Mouse (Mus musculus): ENCODE measurements around the gene Lpo. TPM values are rescaled to one million over a fixed set of nuclear protein-coding genes. Genes with fewer than 3 reads are reported as not detected.

The Lpo gene
- polyA plus RNA-seq, 1 experiment = not detected

GRCm38 (mm10) chr11:87840676-87841075, 12.6 kb upstream of the Lpo start:
- TF ChIP-seq CTCF (IDR thresholded peaks at IDR 0.05; ENCODE audit: extremely low read depth, insufficient read length, insufficient replicate concordance, low read depth, low read length) (no peak), POLR2A (IDR thresholded peaks at IDR 0.05; ENCODE audit: low read depth, low read length) (no peak)
- WGBS = 76% methylated on average over 8 of the region's 8 CpGs
- H3K27me3 ChIP-seq (ENCODE audit: control insufficient read depth, insufficient read depth, low read length) = no peaks in the 10 kb centered on the region

DNA sequence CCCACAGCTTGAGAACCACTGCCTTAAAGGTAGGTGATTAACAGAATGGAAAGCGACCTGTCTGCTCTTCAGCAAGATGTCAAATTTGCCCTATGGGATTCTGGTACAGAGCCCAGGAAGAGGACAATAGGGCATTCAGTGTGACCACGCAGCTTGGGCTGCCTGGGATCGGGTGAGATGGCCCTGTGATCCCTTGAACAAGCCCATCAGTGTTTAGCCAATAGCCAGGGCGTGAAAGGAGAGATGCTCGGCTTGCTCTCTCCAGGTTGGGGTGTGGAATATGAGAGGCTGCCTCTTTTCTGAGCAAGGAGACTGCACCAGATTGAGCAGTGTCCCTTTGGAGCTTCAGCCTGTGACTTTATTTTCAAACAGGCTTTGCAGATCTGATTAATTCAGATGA, 6.6 kb downstream of the Lpo start:
- WGBS = 57% methylated on average over 5 of the region's 5 CpGs
- H3K27ac ChIP-seq (ENCODE audit: insufficient read depth, low read depth, low read length) = no peak overlapping the region
- TF ChIP-seq CTCF (IDR thresholded peaks at IDR 0.05; ENCODE audit: extremely low read depth, insufficient read length, insufficient replicate concordance, low read depth, low read length) = no peak
- TF ChIP-seq POLR2A (IDR thresholded peaks at IDR 0.05; ENCODE audit: low read depth, low read length) = no peak
- H3K36me3 ChIP-seq (ENCODE audit: control insufficient read depth, insufficient read depth, low read length) = no peaks in the 10 kb centered on the region
- H3K27me3 ChIP-seq (ENCODE audit: control insufficient read depth, insufficient read depth, low read length) = no peaks in the 10 kb centered on the region
- no peak overlapping the region for H3K4me3 ChIP-seq (ENCODE audit: low read depth, low read length)
- no peaks in the 10 kb centered on the region for H3K4me1 ChIP-seq (ENCODE audit: control insufficient read depth, insufficient read depth, insufficient read length, low read length)

More at GRCm38 (mm10) chr11:87840676-87841075, 12.6 kb upstream of the Lpo start:
- Histone ChIP-seq H3K4me3 (ENCODE audit: low read depth, low read length) (no peak overlapping the region), H3K4me1 (ENCODE audit: control insufficient read depth, insufficient read depth, insufficient read length, low read length) (no peaks in the 10 kb centered on the region), H3K36me3 (ENCODE audit: control insufficient read depth, insufficient read depth, low read length) (no peaks in the 10 kb centered on the region), H3K27ac (ENCODE audit: insufficient read depth, low read depth, low read length) (no peak overlapping the region)

- 42% methylated on average over 4 of the region's 4 CpGs for WGBS
- H3K4me3 ChIP-seq (ENCODE audit: low read depth, low read length) = no peak overlapping the region
- TF ChIP-seq POLR2A (IDR thresholded peaks at IDR 0.05; ENCODE audit: low read depth, low read length) (no peak), CTCF (IDR thresholded peaks at IDR 0.05; ENCODE audit: extremely low read depth, insufficient read length, insufficient replicate concordance, low read depth, low read length) (no peak)
Measured at GRCm38 (mm10) chr11:87817443-87817773, 10.7 kb downstream of the Lpo start.

DNA sequence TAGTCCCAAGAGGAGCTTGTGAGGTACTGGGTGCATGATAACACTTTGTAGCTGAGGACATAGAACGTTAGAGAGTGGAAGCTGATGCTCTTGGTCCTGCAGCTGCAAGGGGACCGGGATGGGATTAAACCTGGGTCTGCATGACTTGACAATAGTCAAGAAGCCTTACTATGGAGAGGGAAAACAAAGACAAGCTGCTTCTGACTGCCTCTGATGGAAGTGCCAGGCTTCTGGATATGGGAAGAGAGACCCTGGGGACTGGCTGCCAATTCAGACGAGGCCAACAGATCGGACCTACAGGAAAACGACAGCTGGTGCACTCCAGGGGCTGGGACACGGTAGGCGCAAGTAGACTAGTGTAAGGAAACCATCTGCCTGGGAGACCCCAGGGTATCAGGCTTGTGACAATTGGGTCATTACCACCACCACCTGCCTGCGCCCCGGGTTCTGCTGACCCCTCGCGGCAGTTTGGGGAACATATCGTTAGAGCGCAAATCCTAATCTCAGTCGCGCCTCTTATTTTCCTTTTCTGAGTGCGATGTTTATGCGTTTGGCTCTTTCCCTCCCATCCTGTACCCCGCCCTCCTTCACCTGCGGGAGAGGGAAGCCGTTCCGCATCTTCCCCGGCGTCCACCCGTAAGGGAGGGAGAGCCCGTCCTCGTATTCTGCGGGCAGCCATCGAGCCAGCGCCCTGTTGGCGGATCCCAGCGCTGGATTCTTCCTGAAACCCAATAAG, 11.2 kb downstream of the Lpo start:
- no peak for TF ChIP-seq POLR2A (IDR thresholded peaks at IDR 0.05; ENCODE audit: low read depth, low read length)
- TF ChIP-seq CTCF (IDR thresholded peaks at IDR 0.05; ENCODE audit: extremely low read depth, insufficient read length, insufficient replicate concordance, low read depth, low read length) = peak; percentile 62; the same call in 1 of the 2 replicates
- H3K27ac ChIP-seq (ENCODE audit: insufficient read depth, low read depth, low read length) = no peak overlapping the region
- H3K36me3 ChIP-seq (ENCODE audit: control insufficient read depth, insufficient read depth, low read length) = no peaks in the 10 kb centered on the region
- 0 out of 2 replicates have a peak, but pooled peaks cover 5% of the 10 kb centered on the region for H3K27me3 ChIP-seq (ENCODE audit: control insufficient read depth, insufficient read depth, low read length)
- 4% methylated on average over 31 of the region's 31 CpGs for WGBS
- no peaks in the 10 kb centered on the region for H3K4me1 ChIP-seq (ENCODE audit: control insufficient read depth, insufficient read depth, insufficient read length, low read length)
- H3K4me3 ChIP-seq (ENCODE audit: low read depth, low read length) = peak overlapping the region; percentile 52

More at GRCm38 (mm10) chr11:87817443-87817773, 10.7 kb downstream of the Lpo start:
- no peak overlapping the region for H3K27ac ChIP-seq (ENCODE audit: insufficient read depth, low read depth, low read length)
- H3K4me1 ChIP-seq (ENCODE audit: control insufficient read depth, insufficient read depth, insufficient read length, low read length) = no peaks in the 10 kb centered on the region
- no peaks in the 10 kb centered on the region for H3K36me3 ChIP-seq (ENCODE audit: control insufficient read depth, insufficient read depth, low read length)
- H3K27me3 ChIP-seq (ENCODE audit: control insufficient read depth, insufficient read depth, low read length) = 0 out of 2 replicates have a peak, but pooled peaks cover 5% of the 10 kb centered on the region

DNA sequence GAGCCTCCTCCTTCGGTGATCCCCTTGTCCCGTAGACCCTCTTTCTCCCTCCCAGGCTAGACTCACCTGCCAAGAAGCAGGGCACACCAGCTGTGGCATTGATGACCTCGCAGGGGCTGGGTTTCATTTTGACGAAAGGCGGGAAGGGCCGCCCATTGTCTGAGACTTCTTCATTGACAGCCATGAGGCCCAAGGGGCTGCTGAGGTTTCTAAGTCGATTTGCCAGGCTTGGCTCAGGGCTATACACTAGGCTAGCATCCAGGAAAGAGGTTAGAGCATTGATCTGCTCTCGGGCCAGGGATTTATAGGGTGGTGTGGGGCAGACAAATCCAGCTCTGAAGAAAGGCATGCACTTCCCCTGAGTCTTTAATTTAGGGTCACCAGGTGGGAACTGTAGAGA, 13.3 kb downstream of the Lpo start:
- H3K27ac ChIP-seq (ENCODE audit: insufficient read depth, low read depth, low read length) = no peak overlapping the region
- 0 out of 2 replicates have a peak, but pooled peaks cover 5% of the 10 kb centered on the region for H3K27me3 ChIP-seq (ENCODE audit: control insufficient read depth, insufficient read depth, low read length)
- 69% methylated on average over 8 of the region's 8 CpGs for WGBS
- no peak for TF ChIP-seq CTCF (IDR thresholded peaks at IDR 0.05; ENCODE audit: extremely low read depth, insufficient read length, insufficient replicate concordance, low read depth, low read length)
- no peak for TF ChIP-seq POLR2A (IDR thresholded peaks at IDR 0.05; ENCODE audit: low read depth, low read length)
- H3K4me1 ChIP-seq (ENCODE audit: control insufficient read depth, insufficient read depth, insufficient read length, low read length) = no peaks in the 10 kb centered on the region
- H3K36me3 ChIP-seq (ENCODE audit: control insufficient read depth, insufficient read depth, low read length) = no peaks in the 10 kb centered on the region
- H3K4me3 ChIP-seq (ENCODE audit: low read depth, low read length) = no peak overlapping the region

GRCm38 (mm10) chr11:87811396-87811795, 16.7 kb downstream of the Lpo start:
- no peak for TF ChIP-seq CTCF (IDR thresholded peaks at IDR 0.05; ENCODE audit: extremely low read depth, insufficient read length, insufficient replicate concordance, low read depth, low read length)
- Histone ChIP-seq H3K4me1 (ENCODE audit: control insufficient read depth, insufficient read depth, insufficient read length, low read length) (no peaks in the 10 kb centered on the region), H3K27ac (ENCODE audit: insufficient read depth, low read depth, low read length) (no peak overlapping the region), H3K36me3 (ENCODE audit: control insufficient read depth, insufficient read depth, low read length) (no peaks in the 10 kb centered on the region), H3K4me3 (ENCODE audit: low read depth, low read length) (no peak overlapping the region), H3K27me3 (ENCODE audit: control insufficient read depth, insufficient read depth, low read length) (0 out of 2 replicates have a peak, but pooled peaks cover 5% of the 10 kb centered on the region)
- 46% methylated on average over 4 of the region's 4 CpGs for WGBS

GRCm38 (mm10) chr11:87808236-87808635, 19.9 kb downstream of the Lpo start:
- Histone ChIP-seq H3K4me3 (ENCODE audit: low read depth, low read length) (no peak overlapping the region), H3K4me1 (ENCODE audit: control insufficient read depth, insufficient read depth, insufficient read length, low read length) (no peaks in the 10 kb centered on the region), H3K27ac (ENCODE audit: insufficient read depth, low read depth, low read length) (no peak overlapping the region), H3K36me3 (ENCODE audit: control insufficient read depth, insufficient read depth, low read length) (no peaks in the 10 kb centered on the region), H3K27me3 (ENCODE audit: control insufficient read depth, insufficient read depth, low read length) (no peaks in the 10 kb centered on the region)
- WGBS = 61% methylated on average over 7 of the region's 7 CpGs
- TF ChIP-seq POLR2A (IDR thresholded peaks at IDR 0.05; ENCODE audit: low read depth, low read length) (no peak), CTCF (IDR thresholded peaks at IDR 0.05; ENCODE audit: extremely low read depth, insufficient read length, insufficient replicate concordance, low read depth, low read length) (no peak)

Measured in small intestine, adult 2 months (tissue).